ENCODE assay signal across 8 mouse cellular contexts in the genomic region with DNA sequence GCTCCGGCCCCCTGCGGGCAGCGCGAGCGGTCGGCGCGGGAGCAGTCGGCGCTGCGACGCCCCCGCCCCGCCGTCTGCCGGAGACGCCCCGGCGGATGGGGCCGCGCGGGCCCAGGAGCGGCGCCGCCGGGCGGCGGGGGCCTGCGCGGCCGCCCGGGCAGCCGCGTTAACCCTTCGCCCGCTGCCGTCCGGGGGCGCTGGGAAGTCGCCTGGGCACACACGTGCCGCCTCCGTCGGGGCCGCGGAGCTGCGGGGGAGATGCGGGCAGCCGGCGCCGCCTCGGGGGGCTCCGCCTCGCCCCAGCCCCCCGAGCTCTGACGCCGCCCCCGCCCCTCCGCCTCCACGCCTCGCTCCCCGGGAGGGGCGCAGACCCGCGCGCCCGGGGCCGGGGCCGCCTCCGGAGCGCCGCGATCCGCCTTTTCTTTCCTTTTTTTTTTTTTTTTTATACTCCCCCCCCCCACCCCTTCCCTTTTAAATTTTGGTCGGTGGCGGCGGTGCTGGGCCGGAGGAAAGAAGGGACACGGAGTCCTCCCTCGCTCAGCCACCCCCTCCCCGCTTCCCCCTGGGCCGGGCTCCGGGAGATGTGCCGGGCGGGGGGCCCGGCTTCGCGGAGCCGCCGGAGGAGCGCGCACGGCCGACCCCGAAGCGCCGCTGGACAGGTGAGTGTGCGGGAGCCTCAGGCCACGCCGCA. TPM values are rescaled to one million over a fixed set of nuclear protein-coding genes. Genes with fewer than 3 reads are reported as not detected.
A peak's percentile ranks its signal among the peaks of the same experiment; 100 is the strongest.
DNase-seq lines count a peak whose midpoint lies in the region; ATAC-seq lines count a peak whose summit lies in the region.

No protein-coding gene starts in this region.

- H3K9ac ChIP-seq in heart, embryonic 16.5 days (ENCODE audit: low read length) = peak overlapping the region; percentile 90
- H3K9ac ChIP-seq in liver, embryonic 13.5 days = peak overlapping the region; percentile 76

- H3K27me3 ChIP-seq in heart, embryonic 16.5 days (ENCODE audit: control insufficient read depth, insufficient read depth, low read length) = peaks cover 3% of the 10 kb centered on the region; the same call in 1 of the 2 replicates
- peaks cover 71% of the 10 kb centered on the region for H3K27me3 ChIP-seq in liver, embryonic 13.5 days

- H3K27ac ChIP-seq in heart, embryonic 16.5 days (ENCODE audit: low read length) = peak overlapping the region; percentile 91
- peak overlapping the region; percentile 59 for H3K27ac ChIP-seq in liver, embryonic 13.5 days

- ATAC-seq in heart, embryonic 16.5 days (replicated peaks; ENCODE audit: extremely low read depth, insufficient read depth, low FRiP score) = peak; percentile 5
- peak; percentile 9; the same call in 1 of the 2 replicates for ATAC-seq in liver, embryonic 13.5 days (ENCODE audit: low read depth)

- under 1% methylated on average over 49 of the region's 100 CpGs for WGBS in heart, embryonic 16.5 days
- WGBS in liver, embryonic 13.5 days (ENCODE audit: insufficient replicate concordance) = under 1% methylated on average over 69 of the region's 100 CpGs

- H3K4me1 ChIP-seq in heart, embryonic 16.5 days (ENCODE audit: control insufficient read depth, insufficient read depth, low read length) = peaks cover 37% of the 10 kb centered on the region
- H3K4me1 ChIP-seq in liver, embryonic 13.5 days (replicated peaks) = peaks cover 63% of the 10 kb centered on the region

- DNase-seq in adrenal gland, postnatal 36 days = peak; percentile 29 to 32
- DNase-seq in adrenal gland, adult 2 months = no peak
- DNase-seq in retina, postnatal 1 day = peak; percentile 59
- DNase-seq in retina, embryonic 14.5 days (ENCODE audit: low spot score) = no peak
- DNase-seq in liver, embryonic 13.5 days = no peak
- peak; percentile 73 for DNase-seq in testis, postnatal 10 days (ENCODE audit: low spot score)
- no peak for DNase-seq in urinary bladder, postnatal 10 days (ENCODE audit: low spot score)

- H3K4me2 ChIP-seq in heart, embryonic 16.5 days (ENCODE audit: low read depth, low read length) = peak overlapping the region; percentile 99
- H3K4me2 ChIP-seq in liver, embryonic 13.5 days = peak overlapping the region; percentile 88

- peak overlapping the region; percentile 90 for H3K4me3 ChIP-seq in heart, embryonic 16.5 days (ENCODE audit: low read length)
- H3K4me3 ChIP-seq in liver, embryonic 13.5 days (replicated peaks) = peak overlapping the region; percentile 68

- no peaks in the 10 kb centered on the region for H3K36me3 ChIP-seq in heart, embryonic 16.5 days (ENCODE audit: control insufficient read depth, insufficient read depth)
- no peaks in the 10 kb centered on the region for H3K36me3 ChIP-seq in liver, embryonic 13.5 days

- H3K9me3 ChIP-seq in heart, embryonic 16.5 days (replicated peaks; ENCODE audit: control insufficient read depth, low read length) = no peaks in the 10 kb centered on the region
- no peaks in the 10 kb centered on the region for H3K9me3 ChIP-seq in liver, embryonic 13.5 days (replicated peaks)

RNA-seq across cellular contexts. Expression of a gene that starts 0.5 kb away (rescaled TPM):
- 10 to 100 TPM; 62.4 to 73.4 TPM for total RNA-seq in adrenal gland, postnatal 36 days (2021)
- total RNA-seq in adrenal gland, adult 2 months (2021) = 10 to 100 TPM; 58.4 to 97.0 TPM
- polyA plus RNA-seq in adrenal gland, adult 2 months (2012; rRNA removed) = 101 and 112 TPM in 2 replicates
- 8.3 and 8.7 TPM in 2 replicates for polyA plus RNA-seq in heart, embryonic 16.5 days (2015; fragmentation: Nextera tagmentation; extraction: Ambion mirVana)
- polyA plus RNA-seq in liver, embryonic 13.5 days (2015; fragmentation: Nextera tagmentation; extraction: Ambion mirVana) = 1.5 and 1.7 TPM in 2 replicates

RNA-seq across cellular contexts. Expression of a gene that starts 54.6 kb away (rescaled TPM):
- 1 to 10 TPM in 1 of 2 experiments, under 1 TPM in 1; 0.46 to 1.9 TPM for total RNA-seq in adrenal gland, postnatal 36 days (2021)
- total RNA-seq in adrenal gland, adult 2 months (2021) = 1 to 10 TPM; 1.7 to 1.9 TPM
- 2.5 and 3.7 TPM in 2 replicates for polyA plus RNA-seq in adrenal gland, adult 2 months (2012; rRNA removed)
- 1.0 and 1.2 TPM in 2 replicates for polyA plus RNA-seq in heart, embryonic 16.5 days (2015; fragmentation: Nextera tagmentation; extraction: Ambion mirVana)
- polyA plus RNA-seq in liver, embryonic 13.5 days (2015; fragmentation: Nextera tagmentation; extraction: Ambion mirVana) = 0.18 and 0.22 TPM in 2 replicates

RNA-seq across cellular contexts. Expression of a gene that starts 54.9 kb away (rescaled TPM):
- total RNA-seq in adrenal gland, postnatal 36 days (2021) = 1 to 10 TPM; 3.4 to 4.5 TPM
- total RNA-seq in adrenal gland, adult 2 months (2021) = 1 to 10 TPM; 2.5 to 3.4 TPM
- 13.6 and 15.4 TPM in 2 replicates for polyA plus RNA-seq in adrenal gland, adult 2 months (2012; rRNA removed)
- polyA plus RNA-seq in heart, embryonic 16.5 days (2015; fragmentation: Nextera tagmentation; extraction: Ambion mirVana) = 65.2 and 69.1 TPM in 2 replicates
- polyA plus RNA-seq in liver, embryonic 13.5 days (2015; fragmentation: Nextera tagmentation; extraction: Ambion mirVana) = 114 and 126 TPM in 2 replicates

Comparison
In these comparisons a context has a peak if more than half of its experiments do, and no peak if none do; other contexts are left out.
1. DNase-seq: peak in adrenal gland, postnatal 36 days (2 of 2), retina, postnatal 1 day (single experiment) and testis, postnatal 10 days (single experiment); none in adrenal gland, adult 2 months (single experiment), retina, embryonic 14.5 days (single experiment), liver, embryonic 13.5 days (single experiment) and urinary bladder, postnatal 10 days (single experiment).
2. RNA of a gene that starts 0.5 kb away (polyA plus RNA-seq): 101 to 112 TPM in adrenal gland, adult 2 months; 8.3 to 8.7 TPM in heart, embryonic 16.5 days and 1.5 to 1.7 TPM in liver, embryonic 13.5 days; every median in the first group is over 10 times any median in the second.